Mouse (Mus musculus): ENCODE results near the gene Umps. TPM values are rescaled to one million over a fixed set of nuclear protein-coding genes. Genes with fewer than 3 reads are reported as not detected.

Umps gene
- total RNA-seq (2022), result 10 to 100 TPM; 35.3 to 47.5 (median 38.2) TPM

- DNase-seq, result peak; percentile 73
Measured at GRCm38 (mm10) chr16:33966538-33967282, at the start of gene Umps. Gene Umps (minus strand): TSS chr16:33967038.

- no peak for DNase-seq
Measured at GRCm38 (mm10) chr16:34011991-34012845, 45.4 kb upstream of the Umps start.

- DNase-seq, result no peak
Measured at GRCm38 (mm10) chr16:34009567-34009966, 42.7 kb upstream of the Umps start.

- DNase-seq, result no peak
Measured at GRCm38 (mm10) chr16:34005986-34006385, 39.1 kb upstream of the Umps start.

- no peak for DNase-seq
Measured at GRCm38 (mm10) chr16:34004128-34004578, 37.3 kb upstream of the Umps start.

GRCm38 (mm10) chr16:34003566-34004127 lies 36.8 kb upstream of the Umps start:
- no peak for DNase-seq

GRCm38 (mm10) chr16:34000715-34001114 lies 33.9 kb upstream of the Umps start:
- no peak for DNase-seq

GRCm38 (mm10) chr16:33999388-33999787 lies 32.5 kb upstream of the Umps start:
- DNase-seq, result no peak

GRCm38 (mm10) chr16:33998011-33998410 lies 31.2 kb upstream of the Umps start:
- no peak for DNase-seq

- DNase-seq, result no peak
Measured at GRCm38 (mm10) chr16:33996030-33996429, 29.2 kb upstream of the Umps start.

- DNase-seq, result no peak
Measured at GRCm38 (mm10) chr16:33995496-33995895, 28.7 kb upstream of the Umps start.

- DNase-seq, result no peak
Measured at GRCm38 (mm10) chr16:33994321-33994720, 27.5 kb upstream of the Umps start.

GRCm38 (mm10) chr16:33990712-33991111 lies 23.9 kb upstream of the Umps start:
- no peak for DNase-seq

- DNase-seq, result no peak
Measured at GRCm38 (mm10) chr16:33989106-33989505, 22.3 kb upstream of the Umps start.

GRCm38 (mm10) chr16:33988358-33989012 lies 21.6 kb upstream of the Umps start:
- no peak for DNase-seq

- DNase-seq, result no peak
Measured at GRCm38 (mm10) chr16:33986993-33987392, 20.2 kb upstream of the Umps start.

GRCm38 (mm10) chr16:33985372-33985771 lies 18.5 kb upstream of the Umps start:
- no peak for DNase-seq

- no peak for DNase-seq
Measured at GRCm38 (mm10) chr16:33983712-33984111, 16.9 kb upstream of the Umps start.

- DNase-seq, result no peak
Measured at GRCm38 (mm10) chr16:33979855-33980254, 13.0 kb upstream of the Umps start.

- no peak for DNase-seq
Measured at GRCm38 (mm10) chr16:33967283-33967640, 424 bp upstream of the Umps start.

GRCm38 (mm10) chr16:33965878-33966537 lies 830 bp downstream of the Umps start:
- peak; percentile 60 for DNase-seq

- DNase-seq, result no peak
Measured at GRCm38 (mm10) chr16:33963509-33963908, 3.3 kb downstream of the Umps start.
